Mouse (Mus musculus) intestine, embryonic 15.5 days (tissue): ENCODE measurements around the gene Glg1. TPM values are rescaled to one million over a fixed set of nuclear protein-coding genes. Genes with fewer than 3 reads are reported as not detected.
"Not testable (repeated sequence)": the region's sequence is repeated elsewhere in the genome, so short reads cannot be mapped to it uniquely, and the experiment has no call there.

Experiments
- ATAC-seq: fragments of 200-750 bp; cut with Nextera tagmentation; 2 replicates; pipeline ENCODE4 v1.8.0; 2017; ENCODE audit warnings: moderate TSS enrichment, moderate library complexity
- H3K27ac ChIP-seq: fragments of 300-500 bp; sonication (generic); 2 replicates; pipeline ENCODE4 v1.5.1; 2015; ENCODE audit warnings: mild to moderate bottlenecking, inconsistent platforms
- H3K27me3 ChIP-seq: fragments of 300-500 bp; sonication (generic); replicated peaks from 2 replicates; pipeline ENCODE4 v1.6.1; 2015; ENCODE audit warnings: inconsistent platforms
- H3K36me3 ChIP-seq: fragments of 300-500 bp; sonication (generic); 2 replicates; pipeline ENCODE4 v1.6.1; 2015; ENCODE audit warnings: inconsistent platforms
- H3K4me1 ChIP-seq: fragments of 300-500 bp; sonication (generic); replicated peaks from 2 replicates; pipeline ENCODE4 v1.6.1; 2015; ENCODE audit warnings: inconsistent platforms
- H3K4me2 ChIP-seq: fragments of 300-500 bp; sonication (generic); replicated peaks from 2 replicates; pipeline ENCODE4 v1.6.1; 2015; ENCODE audit warnings: mild to moderate bottlenecking, inconsistent platforms
- H3K4me3 ChIP-seq: fragments of 300-500 bp; sonication (generic); replicated peaks from 2 replicates; pipeline ENCODE4 v1.5.1; 2015; ENCODE audit warnings: inconsistent platforms
- H3K9ac ChIP-seq: fragments of 300-500 bp; sonication (generic); 2 replicates; pipeline ENCODE4 v1.6.1; 2015; ENCODE audit warnings: inconsistent platforms
- H3K9me3 ChIP-seq: fragments of 300-500 bp; sonication (generic); 2 replicates; pipeline ENCODE4 v1.6.1; 2016; ENCODE audit warnings: inconsistent platforms
- WGBS: fragments of 180-500 bp; shearing (Covaris S2); methylation state at CpG from one replicate; pipeline ENCODE4 v1.1.7; 2015; 5-methylcytosine and 5-hydroxymethylcytosine counted together
- polyA plus RNA-seq: library from polyadenylated mRNA; unstranded; fragments of >200 nt; fragmentation: Nextera tagmentation; extraction: Ambion mirVana; gene quantifications from 2 replicates; pipeline ENCODE4 v1.2.1, GENCODE M21; 2015

Glg1 gene
- polyA plus RNA-seq, 1 experiment from 2014 or later, result 57.4 TPM

GRCm38 (mm10) chr8:111188594-111189211 lies 70.3 kb downstream of the Glg1 start:
- 63% methylated on average over 6 of the region's 6 CpGs for WGBS
- Histone ChIP-seq H3K36me3 (no peaks in the 10 kb centered on the region), H3K4me2 (no peak overlapping the region), H3K9me3 (no peaks in the 10 kb centered on the region), H3K9ac (no peak overlapping the region), H3K4me3 (no peak overlapping the region), H3K4me1 (no peaks in the 10 kb centered on the region), H3K27me3 (no peaks in the 10 kb centered on the region), H3K27ac (no peak overlapping the region)
- peak; percentile 68; the same call in 1 of the 2 replicates for ATAC-seq

- no peaks in the 10 kb centered on the region for H3K9me3 ChIP-seq
- 91% methylated on average over 7 of the region's 7 CpGs for WGBS
- no peaks in the 10 kb centered on the region for H3K27me3 ChIP-seq
- ATAC-seq, result no peak
- H3K9ac ChIP-seq, result no peak overlapping the region
- no peaks in the 10 kb centered on the region for H3K4me1 ChIP-seq
- H3K4me3 ChIP-seq, result no peak overlapping the region
- no peak overlapping the region for H3K4me2 ChIP-seq
- H3K27ac ChIP-seq, result no peak overlapping the region
- no peaks in the 10 kb centered on the region for H3K36me3 ChIP-seq
Observed at GRCm38 (mm10) chr8:111187470-111187869, 71.5 kb downstream of the Glg1 start.

GRCm38 (mm10) chr8:111185472-111185947 lies 73.5 kb downstream of the Glg1 start:
- no peaks in the 10 kb centered on the region for H3K27me3 ChIP-seq
- 0 out of 2 replicates have a peak, but pooled peaks cover 8% of the 10 kb centered on the region for H3K36me3 ChIP-seq
- no peak overlapping the region for H3K27ac ChIP-seq
- H3K4me3 ChIP-seq, result no peak overlapping the region
- no peaks in the 10 kb centered on the region for H3K9me3 ChIP-seq
- 73% methylated on average over 4 of the region's 4 CpGs for WGBS
- no peak overlapping the region for H3K9ac ChIP-seq
- no peak for ATAC-seq
- H3K4me1 ChIP-seq, result no peaks in the 10 kb centered on the region
- H3K4me2 ChIP-seq, result no peak overlapping the region

- Histone ChIP-seq H3K4me1 (no peaks in the 10 kb centered on the region), H3K27ac (no peak overlapping the region), H3K4me3 (no peak overlapping the region), H3K27me3 (no peaks in the 10 kb centered on the region), H3K9ac (no peak overlapping the region), H3K36me3 (peaks cover 37% of the 10 kb centered on the region), H3K4me2 (no peak overlapping the region), H3K9me3 (no peaks in the 10 kb centered on the region)
- ATAC-seq, result no peak
- 93% methylated on average over 5 of the region's 5 CpGs for WGBS
Observed at GRCm38 (mm10) chr8:111171661-111172060, 87.4 kb downstream of the Glg1 start.

- 53% methylated on average over 14 of the region's 14 CpGs for WGBS
- no peak overlapping the region for H3K27ac ChIP-seq
- H3K36me3 ChIP-seq, result peaks cover 27% of the 10 kb centered on the region
- H3K9me3 ChIP-seq, result no peaks in the 10 kb centered on the region
- H3K4me2 ChIP-seq, result no peak overlapping the region
- no peak overlapping the region for H3K9ac ChIP-seq
- peak; percentile 55; the same call in 1 of the 2 replicates for ATAC-seq
- H3K4me1 ChIP-seq, result no peaks in the 10 kb centered on the region
- no peaks in the 10 kb centered on the region for H3K27me3 ChIP-seq
- H3K4me3 ChIP-seq, result no peak overlapping the region
Observed at GRCm38 (mm10) chr8:111157617-111158016, 101.4 kb downstream of the Glg1 start.

- H3K4me3 ChIP-seq, result no peak overlapping the region
- WGBS, result 85% methylated on average over 8 of the region's 8 CpGs
- H3K27ac ChIP-seq, result no peak overlapping the region
- no peak overlapping the region for H3K9ac ChIP-seq
- no peaks in the 10 kb centered on the region for H3K9me3 ChIP-seq
- ATAC-seq, result no peak
- H3K4me2 ChIP-seq, result no peak overlapping the region
- H3K4me1 ChIP-seq, result no peaks in the 10 kb centered on the region
- peaks cover 25% of the 10 kb centered on the region for H3K36me3 ChIP-seq
- H3K27me3 ChIP-seq, result no peaks in the 10 kb centered on the region
Observed at GRCm38 (mm10) chr8:111155721-111156436, 103.1 kb downstream of the Glg1 start.

- WGBS, result under 1% methylated on average over 74 of the region's 74 CpGs
- Histone ChIP-seq H3K4me3 (peak overlapping the region; percentile 68), H3K4me2 (peak overlapping the region; percentile 89), H3K9ac (peak overlapping the region; percentile 76), H3K27ac (0 out of 2 replicates have a peak overlapping the region, but pooled peaks have one; percentile 22)
- not testable (repeated sequence) for H3K4me1 ChIP-seq, H3K9me3 ChIP-seq, H3K36me3 ChIP-seq, H3K27me3 ChIP-seq
- peak; percentile 97 for ATAC-seq
Observed at GRCm38 (mm10) chr8:111145460-111146012, 113.5 kb downstream of the Glg1 start.

- H3K9me3 ChIP-seq, H3K4me1 ChIP-seq, H3K36me3 ChIP-seq, H3K27me3 ChIP-seq: not testable (repeated sequence)
- Histone ChIP-seq H3K27ac (0 out of 2 replicates have a peak overlapping the region, but pooled peaks have one; percentile 22), H3K4me2 (peak overlapping the region; percentile 80), H3K9ac (peak overlapping the region; percentile 50), H3K4me3 (peak overlapping the region; percentile 68)
- peak; percentile 79 for ATAC-seq
- WGBS, result under 1% methylated on average over 57 of the region's 63 CpGs
Observed at GRCm38 (mm10) chr8:111144901-111145459, 114.0 kb downstream of the Glg1 start.

- Histone ChIP-seq H3K27ac (no peak overlapping the region), H3K4me1 (peaks cover 6% of the 10 kb centered on the region; the same call in 1 of the 2 replicates), H3K4me2 (no peak overlapping the region), H3K9me3 (no peaks in the 10 kb centered on the region), H3K9ac (no peak overlapping the region), H3K36me3 (no peaks in the 10 kb centered on the region), H3K27me3 (no peaks in the 10 kb centered on the region), H3K4me3 (no peak overlapping the region)
- no peak for ATAC-seq
Observed at GRCm38 (mm10) chr8:111142521-111142920, 116.5 kb downstream of the Glg1 start.

- no peak overlapping the region for H3K9ac ChIP-seq
- H3K4me1 ChIP-seq, result no peaks in the 10 kb centered on the region
- no peaks in the 10 kb centered on the region for H3K9me3 ChIP-seq
- 95% methylated on average over 2 of the region's 2 CpGs for WGBS
- no peaks in the 10 kb centered on the region for H3K27me3 ChIP-seq
- H3K27ac ChIP-seq, result no peak overlapping the region
- no peak overlapping the region for H3K4me2 ChIP-seq
- H3K36me3 ChIP-seq, result peaks cover 21% of the 10 kb centered on the region
- H3K4me3 ChIP-seq, result no peak overlapping the region
- ATAC-seq, result no peak
Observed at GRCm38 (mm10) chr8:111130756-111131155, 128.3 kb downstream of the Glg1 start.

- Histone ChIP-seq H3K27me3 (no peaks in the 10 kb centered on the region), H3K27ac (no peak overlapping the region), H3K36me3 (peaks cover 28% of the 10 kb centered on the region), H3K4me2 (no peak overlapping the region), H3K9me3 (no peaks in the 10 kb centered on the region), H3K9ac (no peak overlapping the region), H3K4me3 (no peak overlapping the region), H3K4me1 (no peaks in the 10 kb centered on the region)
- 93% methylated on average over 3 of the region's 3 CpGs for whole genome bisulfite sequencing
- no peak for ATAC-seq
Observed at GRCm38 (mm10) chr8:111119481-111119880, 139.5 kb downstream of the Glg1 start.

GRCm38 (mm10) chr8:111114891-111115290 lies 144.1 kb downstream of the Glg1 start:
- H3K27me3 ChIP-seq, result no peaks in the 10 kb centered on the region
- no peak for ATAC-seq
- no peaks in the 10 kb centered on the region for H3K9me3 ChIP-seq
- no peak overlapping the region for H3K9ac ChIP-seq
- no peak overlapping the region for H3K27ac ChIP-seq
- no peak overlapping the region for H3K4me2 ChIP-seq
- no peaks in the 10 kb centered on the region for H3K4me1 ChIP-seq
- no peak overlapping the region for H3K4me3 ChIP-seq
- H3K36me3 ChIP-seq, result 0 out of 2 replicates have a peak, but pooled peaks cover 5% of the 10 kb centered on the region
- WGBS, result 92% methylated on average over 5 of the region's 5 CpGs
